Mouse (Mus musculus): ENCODE data around the gene Mrgpra6. TPM values are rescaled to one million over a fixed set of nuclear protein-coding genes. Genes with fewer than 3 reads are reported as not detected.

Gene Mrgpra6
- polyA plus RNA-seq (2017; shearing (Covaris generic)): not detected

- ATAC-seq: no peak
These were observed at the start of gene Mrgpra6 for GRCm38 (mm10) chr7:47204830-47205229. Gene Mrgpra6, minus strand, starts transcription at chr7:47204920.

- ATAC-seq: no peak
These were observed 48.0 kb upstream of the Mrgpra6 start, which contains the start of gene Mrgpra9 for GRCm38 (mm10) chr7:47252770-47253169. Gene Mrgpra9, minus strand, starts transcription at chr7:47252848.

- no peak for ATAC-seq
These were observed 39.9 kb upstream of the Mrgpra6 start for GRCm38 (mm10) chr7:47244658-47245057.

GRCm38 (mm10) chr7:47195271-47195670 is 9.4 kb downstream of the Mrgpra6 start:
- no peak for ATAC-seq

GRCm38 (mm10) chr7:47170814-47171213 is 33.9 kb downstream of the Mrgpra6 start:
- no peak for ATAC-seq

- ATAC-seq: no peak
These were observed 39.7 kb downstream of the Mrgpra6 start for GRCm38 (mm10) chr7:47165028-47165427.

- ATAC-seq: no peak
These were observed 41.5 kb downstream of the Mrgpra6 start for GRCm38 (mm10) chr7:47163203-47163602.

GRCm38 (mm10) chr7:47158451-47158850 is 46.3 kb downstream of the Mrgpra6 start:
- no peak for ATAC-seq

GRCm38 (mm10) chr7:47157743-47158142 is 47.0 kb downstream of the Mrgpra6 start:
- ATAC-seq: no peak

GRCm38 (mm10) chr7:47155849-47156248 is 48.9 kb downstream of the Mrgpra6 start:
- ATAC-seq: no peak

GRCm38 (mm10) chr7:47155396-47155795 is 49.3 kb downstream of the Mrgpra6 start:
- ATAC-seq: no peak

- ATAC-seq: peak; percentile 69
These were observed 54.2 kb downstream of the Mrgpra6 start for GRCm38 (mm10) chr7:47150420-47151061.

GRCm38 (mm10) chr7:47148298-47148697 is 56.4 kb downstream of the Mrgpra6 start:
- ATAC-seq: no peak

- ATAC-seq: peak; percentile 43
These were observed 58.5 kb downstream of the Mrgpra6 start for GRCm38 (mm10) chr7:47146034-47146812.

- no peak for ATAC-seq
These were observed 60.4 kb downstream of the Mrgpra6 start for GRCm38 (mm10) chr7:47144299-47144698.

- ATAC-seq: peak; percentile 43
These were observed 64.8 kb downstream of the Mrgpra6 start for GRCm38 (mm10) chr7:47139823-47140325.

Other genes starting within 250 kb of the Mrgpra6 start
- 1 to 10 TPM; 6.4 to 8.0 TPM for gene Uevld, start 246.4 kb downstream of the Mrgpra6 start, polyA plus RNA-seq (2017; shearing (Covaris generic))
- gene Gm9999, start 221.3 kb downstream of the Mrgpra6 start, polyA plus RNA-seq (2017; shearing (Covaris generic)): not detected
- 10 to 100 TPM; 23.5 to 32.3 TPM for gene Spty2d1, start 196.5 kb downstream of the Mrgpra6 start, polyA plus RNA-seq (2017; shearing (Covaris generic))
- 1 to 10 TPM; 1.0 to 2.9 TPM for gene Tmem86a, start 154.3 kb downstream of the Mrgpra6 start, polyA plus RNA-seq (2017; shearing (Covaris generic))
- gene Ptpn5, start 71.2 kb downstream of the Mrgpra6 start, polyA plus RNA-seq (2017; shearing (Covaris generic)): 1 to 10 TPM; 2.1 to 9.3 TPM
- not detected for gene Mrgpra9, start 47.9 kb upstream of the Mrgpra6 start, polyA plus RNA-seq (2017; shearing (Covaris generic))
- gene Mrgpra1, start 149.3 kb upstream of the Mrgpra6 start, polyA plus RNA-seq (2017; shearing (Covaris generic)): not detected
- not detected for gene Mrgpra2a, start 247.2 kb upstream of the Mrgpra6 start, polyA plus RNA-seq (2017; shearing (Covaris generic))